Mouse (Mus musculus): ENCODE results near the gene Fbxo9. TPM values are rescaled to one million over a fixed set of nuclear protein-coding genes. Genes with fewer than 3 reads are reported as not detected.
"Not testable (repeated sequence)": the region's sequence is repeated elsewhere in the genome, so short reads cannot be mapped to it uniquely, and the experiment has no call there.

Fbxo9 gene
- total RNA-seq (2021): 10 to 100 TPM; 39.6 to 43.4 TPM
- long read RNA-seq, experiment 1, transcript Fbxo9-202 (13 exons, 2,155 nt): major isoform, 66 of 81 reads
- long read RNA-seq, experiment 1, transcript Fbxo9-201 (13 exons, 1,850 nt): minor isoform, 5 of 81 reads
- long read RNA-seq, experiment 1, partial matches to known transcripts: 3 of 81 reads
- long read RNA-seq, experiment 1, other reads (novel, unspliced or antisense): 6 of 81 reads
- long read RNA-seq, experiment 2, transcript Fbxo9-202 (13 exons, 2,155 nt): major isoform, 60 of 72 reads
- long read RNA-seq, experiment 2, partial matches to known transcripts: 5 of 72 reads
- long read RNA-seq, experiment 2, other reads (novel, unspliced or antisense): 2 of 72 reads

- peak; percentile 95 for DNase-seq (ENCODE audit: low spot score)
Measured at GRCm38 (mm10) chr9:78108796-78109239, at the start of gene Fbxo9, which contains the start of gene Ick. Gene Fbxo9 (minus strand): TSS chr9:78109065. Gene Ick (plus strand): TSS chr9:78109192.

- no peak for DNase-seq (ENCODE audit: low spot score)
Measured at GRCm38 (mm10) chr9:78157221-78157620, 48.4 kb upstream of the Fbxo9 start.

- no peak for DNase-seq (ENCODE audit: low spot score)
Measured at GRCm38 (mm10) chr9:78154211-78154977, 45.5 kb upstream of the Fbxo9 start.

GRCm38 (mm10) chr9:78149770-78150169, 40.9 kb upstream of the Fbxo9 start:
- DNase-seq (ENCODE audit: low spot score): not testable (repeated sequence)

- DNase-seq (ENCODE audit: low spot score): no peak
Measured at GRCm38 (mm10) chr9:78148149-78148548, 39.3 kb upstream of the Fbxo9 start.

- no peak for DNase-seq (ENCODE audit: low spot score)
Measured at GRCm38 (mm10) chr9:78146627-78147026, 37.8 kb upstream of the Fbxo9 start.

GRCm38 (mm10) chr9:78146099-78146498, 37.2 kb upstream of the Fbxo9 start:
- no peak for DNase-seq (ENCODE audit: low spot score)

- DNase-seq (ENCODE audit: low spot score): peak; percentile 75
Measured at GRCm38 (mm10) chr9:78139463-78139862, 30.6 kb upstream of the Fbxo9 start.

GRCm38 (mm10) chr9:78138044-78138676, 29.3 kb upstream of the Fbxo9 start:
- peak; percentile 71 for DNase-seq (ENCODE audit: low spot score)

GRCm38 (mm10) chr9:78135658-78136057, 26.8 kb upstream of the Fbxo9 start:
- DNase-seq (ENCODE audit: low spot score): no peak

GRCm38 (mm10) chr9:78126643-78127042, 17.8 kb upstream of the Fbxo9 start:
- DNase-seq (ENCODE audit: low spot score): no peak

GRCm38 (mm10) chr9:78126007-78126406, 17.1 kb upstream of the Fbxo9 start:
- DNase-seq (ENCODE audit: low spot score): no peak

- no peak for DNase-seq (ENCODE audit: low spot score)
Measured at GRCm38 (mm10) chr9:78124297-78124696, 15.4 kb upstream of the Fbxo9 start.

GRCm38 (mm10) chr9:78122939-78123712, 14.3 kb upstream of the Fbxo9 start:
- DNase-seq (ENCODE audit: low spot score): no peak

- no peak for DNase-seq (ENCODE audit: low spot score)
Measured at GRCm38 (mm10) chr9:78121985-78122384, 13.1 kb upstream of the Fbxo9 start.

- DNase-seq (ENCODE audit: low spot score): no peak
Measured at GRCm38 (mm10) chr9:78121358-78121757, 12.5 kb upstream of the Fbxo9 start.

GRCm38 (mm10) chr9:78117690-78118089, 8.8 kb upstream of the Fbxo9 start:
- no peak for DNase-seq (ENCODE audit: low spot score)

GRCm38 (mm10) chr9:78115746-78116145, 6.9 kb upstream of the Fbxo9 start:
- peak; percentile 56 for DNase-seq (ENCODE audit: low spot score)

GRCm38 (mm10) chr9:78113538-78113885, 4.6 kb upstream of the Fbxo9 start:
- DNase-seq (ENCODE audit: low spot score): no peak

GRCm38 (mm10) chr9:78112770-78113537, 4.1 kb upstream of the Fbxo9 start:
- peak; percentile 93 for DNase-seq (ENCODE audit: low spot score)

GRCm38 (mm10) chr9:78111456-78111855, 2.6 kb upstream of the Fbxo9 start:
- no peak for DNase-seq (ENCODE audit: low spot score)

Data from gastrocnemius, adult 18-20 months (tissue).